Mouse (Mus musculus) olfactory bulb, adult 2 months (tissue): ENCODE results near the gene Swt1. TPM values are rescaled to one million over a fixed set of nuclear protein-coding genes. Genes with fewer than 3 reads are reported as not detected.
"Not testable (repeated sequence)": the region's sequence is repeated elsewhere in the genome, so short reads cannot be mapped to it uniquely, and the experiment has no call there.

ENCODE experiments used
- H3K27ac ChIP-seq: fragments of 200-500 bp; 2 replicates; pipeline ENCODE4 v1.5.1; 2012; ENCODE audit warnings: low read depth, low read length; ENCODE audit not compliant: insufficient read depth
- H3K4me1 ChIP-seq: fragments of 200-500 bp; 2 replicates; pipeline ENCODE4 v1.6.1; 2012; ENCODE audit warnings: low read length; ENCODE audit not compliant: control insufficient read depth, insufficient read depth
- H3K4me3 ChIP-seq: fragments of 200-500 bp; 2 replicates; pipeline ENCODE4 v1.5.1; 2012; ENCODE audit warnings: mild to moderate bottlenecking, low read depth, low read length, moderate library complexity; ENCODE audit not compliant: insufficient read depth
- CTCF ChIP-seq: fragments of 200-500 bp; IDR thresholded peaks from 2 replicates; pipeline ENCODE4 v1.5.1; 2012; ENCODE audit warnings: low read depth, mild to moderate bottlenecking, low read length, moderate library complexity; ENCODE audit not compliant: insufficient read depth
- POLR2A ChIP-seq: fragments of 200-500 bp; IDR thresholded peaks from 2 replicates; pipeline ENCODE4 v1.6.1; 2012; ENCODE audit warnings: mild to moderate bottlenecking, low read depth, low read length, moderate library complexity; ENCODE audit not compliant: insufficient read depth
- WGBS: fragments of 180-500 bp; shearing (Covaris S2); methylation state at CpG from one replicate; pipeline ENCODE4 v1.1.7; 2018; 5-methylcytosine and 5-hydroxymethylcytosine counted together
- polyA plus RNA-seq: library from polyadenylated mRNA; stranded (reverse); fragments of >200 nt; gene quantifications from 2 replicates; pipeline ENCODE4 v1.2.4, GENCODE M21; 2012; ENCODE audit warnings: low replicate concordance; ENCODE audit not compliant: missing spikeins, insufficient read depth, insufficient read length

Gene Swt1
- polyA plus RNA-seq, 1 experiment = not detected

GRCm38 (mm10) chr1:151372823-151373222 is 55.4 kb downstream of the Swt1 start:
- TF ChIP-seq CTCF (no peak), POLR2A (no peak)
- H3K4me3 ChIP-seq = no peak overlapping the region
- no peak overlapping the region for H3K27ac ChIP-seq
- peaks cover 3% of the 10 kb centered on the region; the same call in 1 of the 2 replicates for H3K4me1 ChIP-seq
- WGBS = 92% methylated on average over 1 of the region's 1 CpGs

DNA sequence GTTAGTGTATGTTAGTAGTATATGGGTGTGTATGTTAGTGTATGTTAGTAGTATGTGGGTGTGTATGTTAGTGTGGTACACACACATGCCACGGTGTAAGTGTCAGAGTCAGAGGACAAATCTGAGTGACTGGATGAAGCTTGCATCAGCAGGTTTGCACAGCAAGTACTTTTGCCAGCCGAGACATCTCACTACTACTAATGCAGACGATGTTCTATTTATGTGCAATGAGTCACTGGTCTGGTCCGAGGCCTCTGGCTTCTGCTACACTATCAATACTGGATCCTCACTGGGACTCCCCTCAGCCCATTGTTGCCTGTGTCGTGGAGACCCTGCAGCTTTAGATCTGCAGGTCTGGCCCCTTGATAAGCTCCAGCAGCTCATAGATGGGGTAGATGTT is 56.7 kb downstream of the Swt1 start:
- no peak overlapping the region for H3K4me3 ChIP-seq
- H3K4me1 ChIP-seq = peaks cover 3% of the 10 kb centered on the region; the same call in 1 of the 2 replicates
- 60% methylated on average over 5 of the region's 5 CpGs for WGBS
- TF ChIP-seq POLR2A (no peak), CTCF (no peak)
- no peak overlapping the region for H3K27ac ChIP-seq

- H3K27ac ChIP-seq = no peak overlapping the region
- TF ChIP-seq POLR2A (no peak), CTCF (no peak)
- 76% methylated on average over 3 of the region's 3 CpGs for WGBS
- peaks cover 3% of the 10 kb centered on the region; the same call in 1 of the 2 replicates for H3K4me1 ChIP-seq
- no peak overlapping the region for H3K4me3 ChIP-seq
Measured at GRCm38 (mm10) chr1:151370573-151370972, 57.7 kb downstream of the Swt1 start.

DNA sequence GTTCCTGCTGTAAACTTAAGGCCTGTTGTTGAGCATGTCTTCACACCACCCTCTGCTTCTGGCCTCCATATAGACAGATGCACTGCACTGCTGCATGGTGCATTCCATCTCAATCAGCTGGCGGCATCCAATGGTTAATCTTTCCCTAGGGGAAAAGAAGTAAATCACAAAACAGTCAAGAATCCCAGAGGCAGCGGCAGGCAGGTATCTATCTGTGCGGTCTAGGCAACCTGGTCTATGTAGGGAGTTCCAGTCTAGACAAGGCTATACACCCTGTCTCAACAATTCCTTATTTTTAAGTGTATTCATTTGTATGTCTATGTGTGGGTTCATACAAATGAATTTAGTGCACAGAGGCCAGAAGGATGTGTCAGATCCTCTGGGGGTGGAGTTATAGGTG is 59.8 kb downstream of the Swt1 start:
- H3K27ac ChIP-seq = no peak overlapping the region
- 94% methylated on average over 3 of the region's 3 CpGs for WGBS
- peaks cover 3% of the 10 kb centered on the region; the same call in 1 of the 2 replicates for H3K4me1 ChIP-seq

DNA sequence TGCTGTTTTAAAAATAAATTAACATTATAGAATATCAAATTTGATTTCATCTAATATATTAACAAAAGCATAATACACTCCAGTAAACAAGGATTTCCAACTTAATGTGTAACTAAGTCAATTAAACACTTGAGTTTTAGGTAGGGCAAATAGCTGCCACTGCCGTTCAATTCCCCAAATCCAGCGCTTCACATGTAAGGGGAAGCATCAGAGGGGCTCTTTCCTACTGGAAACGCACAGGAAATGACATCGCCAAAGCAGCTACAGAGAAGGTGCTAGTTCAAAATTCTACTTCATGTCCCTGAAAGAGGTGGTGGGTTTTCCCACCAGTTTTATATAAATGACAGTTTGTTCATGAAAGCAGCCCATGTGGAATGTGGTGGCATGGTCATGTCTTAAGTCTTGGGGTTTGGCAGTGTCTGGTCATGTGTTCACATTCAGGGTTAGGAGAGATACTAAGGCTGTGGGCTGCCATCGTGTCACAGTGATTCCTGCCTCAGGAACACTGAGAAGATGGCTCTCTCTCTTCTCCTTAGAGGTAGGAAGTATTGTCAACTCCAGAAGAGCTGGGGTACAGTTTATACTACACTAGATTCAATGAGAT is 60.4 kb downstream of the Swt1 start:
- no peak for TF ChIP-seq CTCF
- no peak for TF ChIP-seq POLR2A

More for the DNA sequence above, 59.8 kb downstream of the Swt1 start:
- H3K4me3 ChIP-seq = no peak overlapping the region
- TF ChIP-seq CTCF (no peak), POLR2A (no peak)

DNA sequence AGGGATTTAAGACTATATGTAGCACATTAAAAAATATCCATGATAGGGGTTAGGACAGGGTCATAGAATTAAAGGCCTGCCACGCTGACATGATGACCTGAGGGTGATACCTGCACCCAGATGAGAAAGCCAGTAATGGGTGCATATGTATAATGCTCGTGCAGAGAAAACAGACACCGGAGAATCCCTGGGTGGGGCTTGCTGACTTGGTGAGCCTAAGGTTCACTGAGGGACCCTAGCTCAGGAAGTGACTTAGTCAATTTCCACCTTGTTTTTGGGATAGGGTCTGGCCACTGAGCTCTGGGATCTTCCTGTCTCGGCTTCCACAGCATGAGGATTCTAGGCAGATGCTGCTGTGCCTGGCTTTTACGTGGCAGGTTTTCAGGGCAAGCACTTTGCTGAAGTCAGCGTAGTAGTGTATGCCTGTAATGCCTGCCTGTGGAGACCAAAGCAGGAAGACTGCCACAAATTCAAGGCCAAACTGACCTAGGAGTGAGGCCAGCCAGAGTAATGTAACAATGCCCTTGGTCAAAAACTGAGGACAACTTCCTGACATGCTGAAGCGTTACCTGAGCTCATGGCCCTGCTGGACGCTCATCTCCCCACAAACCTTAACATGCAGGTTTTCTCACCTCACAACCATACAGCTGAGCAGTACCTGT is 61.2 kb downstream of the Swt1 start:
- H3K4me1 ChIP-seq = peaks cover 3% of the 10 kb centered on the region; the same call in 1 of the 2 replicates
- TF ChIP-seq POLR2A (no peak), CTCF (no peak)
- H3K27ac ChIP-seq = no peak overlapping the region
- 92% methylated on average over 8 of the region's 8 CpGs for WGBS
- no peak overlapping the region for H3K4me3 ChIP-seq

More for the DNA sequence above, 60.4 kb downstream of the Swt1 start:
- 91% methylated on average over 5 of the region's 5 CpGs for WGBS
- H3K4me1 ChIP-seq = peaks cover 3% of the 10 kb centered on the region; the same call in 1 of the 2 replicates
- no peak overlapping the region for H3K4me3 ChIP-seq
- no peak overlapping the region for H3K27ac ChIP-seq

GRCm38 (mm10) chr1:151359374-151359773 is 68.9 kb downstream of the Swt1 start:
- no peak for TF ChIP-seq POLR2A
- TF ChIP-seq CTCF = no peak
- Histone ChIP-seq H3K27ac (no peak overlapping the region), H3K4me3 (no peak overlapping the region), H3K4me1 (no peaks in the 10 kb centered on the region)
- 92% methylated on average over 3 of the region's 3 CpGs for WGBS

DNA sequence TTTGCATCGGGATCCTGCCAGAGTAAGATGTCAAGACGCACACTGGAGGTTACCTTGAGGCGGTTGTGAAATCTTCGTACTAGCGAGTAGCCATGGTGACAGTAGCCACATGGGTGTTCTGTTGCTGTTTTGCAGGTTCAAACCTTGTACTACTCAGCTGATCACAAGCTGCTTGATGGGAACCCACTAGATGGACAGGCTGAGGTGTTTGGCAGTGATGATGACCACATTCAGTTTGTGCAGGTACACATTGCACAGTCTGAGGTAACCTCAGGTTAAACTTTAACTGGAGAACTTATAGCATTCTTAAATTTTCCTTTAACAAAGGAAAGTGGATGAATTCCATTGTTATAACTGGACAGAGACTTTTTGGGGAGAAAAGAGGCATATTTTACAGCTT is 72.3 kb downstream of the Swt1 start:
- no peak overlapping the region for H3K27ac ChIP-seq
- H3K4me3 ChIP-seq = no peak overlapping the region
- no peaks in the 10 kb centered on the region for H3K4me1 ChIP-seq
- TF ChIP-seq POLR2A (no peak), CTCF (no peak)
- WGBS = 93% methylated on average over 5 of the region's 5 CpGs

DNA sequence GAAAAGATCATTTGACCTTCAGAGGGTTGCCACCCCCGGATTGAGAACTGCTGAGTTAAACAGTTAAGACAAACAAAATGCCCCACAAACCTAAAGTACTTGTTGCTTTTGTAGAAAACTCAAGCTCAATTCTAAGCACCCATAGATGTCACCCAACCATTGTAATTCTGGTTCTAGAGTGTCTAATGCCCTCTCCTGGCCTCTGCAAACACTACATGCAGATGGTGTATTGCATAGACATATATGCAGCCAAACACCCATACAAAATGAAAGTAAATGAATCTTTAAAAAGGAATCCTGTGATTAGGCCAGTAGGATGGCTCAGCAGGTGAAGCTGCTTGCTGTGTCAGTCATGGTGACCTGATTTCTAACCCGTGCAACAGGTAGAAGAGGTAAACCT is 75.3 kb downstream of the Swt1 start:
- TF ChIP-seq CTCF (no peak), POLR2A (no peak)
- no peaks in the 10 kb centered on the region; the same call in 1 of the 2 replicates for H3K4me1 ChIP-seq
- no peak overlapping the region for H3K4me3 ChIP-seq
- no peak overlapping the region for H3K27ac ChIP-seq
- 84% methylated on average over 2 of the region's 2 CpGs for WGBS

DNA sequence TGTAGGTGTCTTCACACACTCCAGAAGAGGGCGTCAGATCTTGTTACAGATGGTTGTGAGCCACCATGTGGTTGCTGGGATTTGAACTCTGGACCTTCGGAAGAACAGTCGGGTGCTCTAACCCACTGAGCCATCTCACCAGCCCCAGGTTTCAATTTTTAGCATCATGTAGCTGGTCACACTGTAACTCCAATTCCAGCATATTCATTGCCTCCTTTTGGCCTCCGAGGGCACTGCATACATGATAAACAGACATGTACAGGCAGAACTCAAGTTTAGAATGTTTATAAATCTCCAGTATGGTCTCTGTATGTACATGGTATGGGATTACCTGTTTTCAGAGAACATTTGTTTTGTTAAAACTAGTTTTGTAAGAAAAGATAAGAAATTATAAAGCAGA is 80.0 kb downstream of the Swt1 start:
- WGBS = 80% methylated on average over 4 of the region's 4 CpGs
- H3K4me1 ChIP-seq, H3K4me3 ChIP-seq, H3K27ac ChIP-seq: not testable (repeated sequence)
